Mouse (Mus musculus) midbrain, embryonic 14.5 days (tissue): Measurements from ENCODE around the gene Fmod. TPM values are rescaled to one million over a fixed set of nuclear protein-coding genes. Genes with fewer than 3 reads are reported as not detected.

Experiments
- ATAC-seq: fragments of 200-750 bp; cut with Nextera tagmentation; 2 replicates; pipeline ENCODE4 v1.8.0; 2017; ENCODE audit warnings: moderate number of reproducible peaks, moderate library complexity; ENCODE audit not compliant: low FRiP score, low TSS enrichment
- DNase-seq: peaks from one replicate; pipeline ENCODE4 v3.0.0-alpha.2; 2015
- H3K27ac ChIP-seq: fragments of 300-500 bp; sonication (generic); replicated peaks from 2 replicates; pipeline ENCODE4 v1.5.1; 2014; ENCODE audit warnings: mild to moderate bottlenecking, low read depth, low read length, moderate library complexity
- H3K27me3 ChIP-seq: fragments of 300-500 bp; sonication (generic); 2 replicates; pipeline ENCODE4 v1.6.1; 2014; ENCODE audit warnings: low read length, control low read depth, mixed read lengths; ENCODE audit not compliant: control insufficient read depth, insufficient read depth
- H3K36me3 ChIP-seq: fragments of 300-500 bp; sonication (generic); 2 replicates; pipeline ENCODE4 v1.6.1; 2014; ENCODE audit warnings: low read length, control low read depth; ENCODE audit not compliant: control insufficient read depth, insufficient read depth
- H3K4me1 ChIP-seq: fragments of 300-500 bp; sonication (generic); 2 replicates; pipeline ENCODE4 v1.6.1; 2014; ENCODE audit warnings: mild to moderate bottlenecking, antibody characterized with exemption, low read length, control low read depth; ENCODE audit not compliant: control insufficient read depth, insufficient read depth
- H3K4me2 ChIP-seq: fragments of 300-500 bp; sonication (generic); 2 replicates; pipeline ENCODE4 v1.6.1; 2014; ENCODE audit warnings: mild to moderate bottlenecking, low read length, moderate library complexity
- H3K4me3 ChIP-seq: fragments of 300-500 bp; sonication (generic); replicated peaks from 2 replicates; pipeline ENCODE4 v1.5.1; 2014; ENCODE audit warnings: low read depth, low read length
- H3K9ac ChIP-seq: fragments of 300-500 bp; sonication (generic); replicated peaks from 2 replicates; pipeline ENCODE4 v1.6.1; 2014; ENCODE audit warnings: mild to moderate bottlenecking, low read length, moderate library complexity
- H3K9me3 ChIP-seq: fragments of 300-500 bp; sonication (generic); 2 replicates; pipeline ENCODE4 v1.6.1; 2016; ENCODE audit warnings: low read length, control low read depth, mixed read lengths; ENCODE audit not compliant: control insufficient read depth
- WGBS: fragments of 180-500 bp; shearing (Covaris S2); extraction: QIAGEN DNeasy Blood & Tissue Kit; methylation state at CpG from one replicate; pipeline ENCODE4 v1.1.7; 2014; 5-methylcytosine and 5-hydroxymethylcytosine counted together
- polyA plus RNA-seq: library from polyadenylated mRNA; unstranded; fragments of >200 nt; fragmentation: Nextera tagmentation; extraction: Ambion mirVana; gene quantifications from 2 replicates; pipeline ENCODE4 v1.2.1, GENCODE M21; 2014

The Fmod gene
- polyA plus RNA-seq, 1 experiment from 2014 or later: 6.4 TPM

DNA sequence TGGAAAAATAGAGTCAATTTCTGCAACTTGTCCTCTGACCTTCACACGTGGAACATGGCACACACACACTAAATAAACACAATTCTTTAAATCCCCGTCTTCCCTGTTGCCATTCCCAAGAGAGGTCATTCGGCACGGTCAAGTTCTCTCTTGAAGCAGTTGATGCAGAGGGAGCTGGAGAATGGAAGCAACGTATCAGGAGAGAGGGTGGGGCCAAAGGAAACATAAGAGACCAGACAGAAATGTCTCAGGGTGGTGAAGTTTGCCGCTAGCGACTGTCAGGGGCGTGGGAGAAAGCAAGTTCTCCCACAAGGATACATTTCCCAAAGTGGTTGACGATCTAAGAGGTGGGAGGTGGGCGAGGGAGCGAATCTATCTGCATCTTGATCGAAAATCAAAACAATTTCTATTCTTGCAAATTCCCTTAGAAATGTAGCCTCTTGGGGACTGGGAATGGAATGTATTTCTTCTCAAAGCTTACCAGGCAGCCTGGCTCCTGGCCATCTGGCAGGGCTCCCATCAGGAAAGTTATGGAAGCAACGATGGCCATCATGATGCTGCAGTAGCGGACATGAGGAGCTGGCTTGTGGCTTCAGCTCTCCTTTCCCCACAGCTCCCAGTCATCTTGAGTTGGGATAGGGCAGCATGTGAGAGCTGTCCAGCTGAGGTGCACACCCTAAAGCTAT, 8.8 kb upstream of the Fmod start:
- ATAC-seq (no peak), DNase-seq (peak; percentile 25)
- Histone ChIP-seq H3K9ac (no peak overlapping the region), H3K9me3 (no peaks in the 10 kb centered on the region), H3K27me3 (no peaks in the 10 kb centered on the region), H3K27ac (no peak overlapping the region), H3K36me3 (no peaks in the 10 kb centered on the region), H3K4me1 (no peaks in the 10 kb centered on the region), H3K4me2 (no peak overlapping the region), H3K4me3 (no peak overlapping the region)
- 84% methylated on average over 14 of the region's 14 CpGs for WGBS

DNA sequence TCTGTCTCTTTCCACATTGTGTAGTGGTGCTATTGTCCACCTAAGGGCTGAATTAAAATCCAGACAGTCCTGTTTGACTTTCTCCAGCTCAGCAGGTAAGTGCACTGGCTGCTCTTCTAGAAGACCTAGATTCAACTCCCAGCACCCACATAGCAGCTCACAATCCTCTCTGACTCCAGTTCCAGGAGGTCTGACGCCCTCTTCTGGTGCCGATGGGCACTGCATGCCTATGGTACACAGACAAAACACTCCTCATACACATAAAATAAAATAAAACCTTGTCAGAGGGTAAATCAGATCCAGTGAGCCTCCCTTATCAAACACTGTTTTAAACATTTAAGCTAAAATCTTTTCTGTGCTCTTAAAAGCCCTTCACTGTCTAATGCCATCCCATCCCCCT, 562 bp upstream of the Fmod start:
- no peak for DNase-seq
- Histone ChIP-seq H3K36me3 (no peaks in the 10 kb centered on the region), H3K9me3 (no peaks in the 10 kb centered on the region), H3K27me3 (no peaks in the 10 kb centered on the region), H3K4me1 (no peaks in the 10 kb centered on the region), H3K4me2 (no peak overlapping the region), H3K27ac (no peak overlapping the region), H3K9ac (no peak overlapping the region), H3K4me3 (no peak overlapping the region)
- 59% methylated on average over 2 of the region's 2 CpGs for WGBS
- ATAC-seq: no peak

DNA sequence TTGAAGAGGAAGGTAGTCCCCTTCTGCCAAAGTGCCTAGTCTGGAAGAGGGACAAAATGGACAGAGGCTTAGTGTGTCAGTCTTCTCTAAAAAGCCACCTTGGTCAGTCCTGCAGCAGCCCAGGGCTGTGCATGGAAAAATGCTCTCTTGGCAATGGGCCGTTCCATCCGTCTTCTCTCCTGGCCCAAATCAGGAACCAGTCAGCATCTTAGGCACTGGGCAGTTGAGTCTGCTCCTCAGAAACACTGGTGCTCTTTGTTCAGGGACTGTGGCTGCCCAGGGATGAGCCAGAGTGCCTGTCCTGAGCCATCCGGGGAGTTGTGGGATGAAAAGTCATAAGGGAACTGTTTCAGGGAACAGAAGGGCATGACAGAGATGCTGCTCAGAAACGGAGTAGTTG, 1.3 kb downstream of the Fmod start:
- 93% methylated on average over 4 of the region's 4 CpGs for whole genome bisulfite sequencing

DNA sequence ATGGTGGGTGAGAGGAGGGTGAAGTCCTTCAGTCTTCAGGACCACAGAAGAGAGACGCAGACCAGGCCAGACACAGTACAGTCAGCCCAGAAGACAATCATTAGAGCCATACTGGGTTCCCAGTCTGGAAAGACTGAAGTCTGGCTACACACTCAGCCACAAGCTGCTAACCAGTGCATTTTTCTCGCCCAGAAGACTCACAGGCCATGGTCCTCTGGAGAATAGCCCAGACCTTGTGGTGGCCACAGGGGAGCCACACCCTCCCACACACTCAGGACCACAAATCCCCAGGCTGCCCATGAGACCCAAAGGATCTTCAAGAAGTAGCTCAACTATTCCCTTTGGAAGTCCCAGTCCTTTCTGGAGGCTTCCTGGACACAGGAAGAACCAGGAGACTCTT, 2.3 kb downstream of the Fmod start:
- ATAC-seq (no peak), DNase-seq (no peak)
- 91% methylated on average over 2 of the region's 2 CpGs for WGBS
- no peak overlapping the region for H3K9ac ChIP-seq
- H3K4me1 ChIP-seq: 0 out of 2 replicates have a peak, but pooled peaks cover 4% of the 10 kb centered on the region
- H3K4me3 ChIP-seq: no peak overlapping the region
- H3K4me2 ChIP-seq: no peak overlapping the region
- no peaks in the 10 kb centered on the region for H3K36me3 ChIP-seq
- H3K27ac ChIP-seq: no peak overlapping the region
- no peaks in the 10 kb centered on the region for H3K27me3 ChIP-seq
- no peaks in the 10 kb centered on the region for H3K9me3 ChIP-seq

More for the DNA sequence above, 1.3 kb downstream of the Fmod start:
- DNase-seq: no peak
- H3K9ac ChIP-seq: no peak overlapping the region
- 0 out of 2 replicates have a peak, but pooled peaks cover 4% of the 10 kb centered on the region for H3K4me1 ChIP-seq
- no peak overlapping the region for H3K27ac ChIP-seq
- H3K27me3 ChIP-seq: no peaks in the 10 kb centered on the region
- H3K36me3 ChIP-seq: no peaks in the 10 kb centered on the region
- H3K4me2 ChIP-seq: no peak overlapping the region
- H3K9me3 ChIP-seq: no peaks in the 10 kb centered on the region
- ATAC-seq: no peak
- H3K4me3 ChIP-seq: no peak overlapping the region

DNA sequence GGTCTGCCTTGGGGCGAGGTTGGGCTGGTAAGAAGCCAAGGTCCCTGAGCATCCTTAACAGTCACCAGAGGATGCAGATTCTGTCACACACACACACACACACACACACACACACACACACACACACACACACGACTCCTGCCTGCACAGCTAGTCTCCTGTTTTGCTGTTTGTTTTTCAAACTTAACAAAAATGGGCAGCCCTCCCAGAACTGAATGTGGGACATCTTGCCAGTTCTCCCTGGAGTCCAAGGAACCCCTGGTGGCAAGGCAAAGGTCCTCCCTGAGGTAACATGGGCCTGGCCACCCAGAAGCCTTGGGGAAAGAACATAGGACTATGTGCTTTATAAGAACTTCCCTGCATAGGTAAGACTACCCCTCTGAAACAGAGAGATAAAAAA, 4.8 kb downstream of the Fmod start:
- Histone ChIP-seq H3K4me1 (0 out of 2 replicates have a peak, but pooled peaks cover 7% of the 10 kb centered on the region), H3K4me3 (no peak overlapping the region), H3K9ac (no peak overlapping the region), H3K27ac (no peak overlapping the region), H3K9me3 (no peaks in the 10 kb centered on the region), H3K4me2 (no peak overlapping the region), H3K36me3 (no peaks in the 10 kb centered on the region), H3K27me3 (no peaks in the 10 kb centered on the region)
- DNase-seq: no peak
- 60% methylated on average over 2 of the region's 2 CpGs for WGBS
- ATAC-seq: no peak

DNA sequence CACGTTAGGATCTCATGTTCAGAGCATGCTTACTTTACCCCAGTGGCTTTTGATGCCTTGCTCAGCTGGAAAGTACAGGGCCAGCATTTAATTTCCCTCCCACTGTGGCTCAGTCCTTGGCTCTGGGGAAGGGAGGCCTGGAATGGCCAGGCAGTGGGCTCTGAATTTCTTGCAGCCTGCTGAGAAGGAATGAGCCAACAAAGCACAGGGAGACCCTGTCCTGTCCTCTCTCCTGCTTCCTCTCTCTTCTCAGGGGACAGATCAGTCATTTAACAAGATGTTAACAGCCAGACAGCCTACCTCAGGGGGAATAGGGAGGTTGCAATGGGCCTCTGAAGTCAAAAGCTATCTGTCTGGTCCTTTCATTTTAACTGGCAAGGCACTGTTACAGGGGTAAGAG, 5.3 kb downstream of the Fmod start:
- no peak overlapping the region for H3K27ac ChIP-seq

DNA sequence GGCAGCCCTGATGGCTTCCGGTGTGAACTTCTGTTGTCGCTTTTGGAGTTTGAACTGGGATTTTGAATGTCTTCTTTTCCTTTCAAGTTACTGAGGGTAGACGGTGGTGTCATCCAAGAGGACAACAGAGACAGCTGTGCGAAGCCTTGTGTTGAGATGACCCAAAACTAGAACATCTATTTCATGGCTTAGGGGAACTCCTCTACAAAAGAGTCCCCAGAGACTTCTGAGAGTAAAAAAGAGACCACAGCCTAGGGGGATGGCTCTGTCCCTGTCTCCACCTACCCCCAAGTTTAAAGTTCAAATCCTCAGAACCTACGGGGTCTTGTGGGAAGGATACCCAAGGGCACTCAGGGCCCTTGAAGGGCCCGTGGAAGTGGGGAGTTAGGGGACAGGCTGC, 7.8 kb downstream of the Fmod start:
- WGBS: 92% methylated on average over 6 of the region's 6 CpGs
- ATAC-seq (no peak), DNase-seq (no peak)
- no peaks in the 10 kb centered on the region for H3K36me3 ChIP-seq
- H3K9ac ChIP-seq: no peak overlapping the region
- no peak overlapping the region for H3K4me3 ChIP-seq
- no peak overlapping the region for H3K27ac ChIP-seq
- no peaks in the 10 kb centered on the region for H3K27me3 ChIP-seq
- H3K4me1 ChIP-seq: 0 out of 2 replicates have a peak, but pooled peaks cover 7% of the 10 kb centered on the region
- no peaks in the 10 kb centered on the region for H3K9me3 ChIP-seq
- no peak overlapping the region for H3K4me2 ChIP-seq

More for the DNA sequence above, 5.3 kb downstream of the Fmod start:
- ATAC-seq (no peak), DNase-seq (no peak)
- Histone ChIP-seq H3K27me3 (no peaks in the 10 kb centered on the region), H3K4me1 (0 out of 2 replicates have a peak, but pooled peaks cover 7% of the 10 kb centered on the region), H3K4me2 (no peak overlapping the region), H3K9me3 (no peaks in the 10 kb centered on the region), H3K4me3 (no peak overlapping the region), H3K36me3 (no peaks in the 10 kb centered on the region), H3K9ac (no peak overlapping the region)
- WGBS: 12% methylated on average over 1 of the region's 1 CpGs

DNA sequence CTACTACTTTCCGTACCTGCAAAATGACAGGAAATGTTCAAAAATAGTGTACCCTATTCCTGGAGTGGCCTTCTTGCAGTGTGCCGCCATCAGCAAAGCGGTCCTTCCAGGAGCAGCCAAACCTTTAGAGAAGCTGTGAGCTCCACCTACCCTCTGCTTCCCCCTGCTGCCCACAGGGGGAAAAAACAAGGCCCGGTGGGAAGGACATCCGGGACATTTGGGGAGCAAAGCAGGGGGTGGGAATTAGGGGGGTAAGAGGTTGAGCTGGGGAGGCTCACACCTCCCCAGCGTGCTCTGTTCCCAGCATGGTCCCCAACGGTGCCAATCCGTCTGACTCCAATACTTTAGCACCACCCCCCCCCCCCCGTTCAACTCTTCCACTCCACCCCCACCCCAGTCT, 8.9 kb downstream of the Fmod start:
- H3K36me3 ChIP-seq: no peaks in the 10 kb centered on the region
- no peak overlapping the region for H3K27ac ChIP-seq
- DNase-seq (peak; percentile 88), ATAC-seq (peak; percentile 67; the same call in 1 of the 2 replicates)
- WGBS: 4% methylated on average over 8 of the region's 9 CpGs
- H3K9ac ChIP-seq: peak overlapping the region; percentile 48
- no peaks in the 10 kb centered on the region for H3K27me3 ChIP-seq
- H3K9me3 ChIP-seq: no peaks in the 10 kb centered on the region
- 0 out of 2 replicates have a peak overlapping the region, but pooled peaks have one; percentile 12 for H3K4me3 ChIP-seq
- peak overlapping the region; percentile 53 for H3K4me2 ChIP-seq
- H3K4me1 ChIP-seq: 0 out of 2 replicates have a peak, but pooled peaks cover 7% of the 10 kb centered on the region

DNA sequence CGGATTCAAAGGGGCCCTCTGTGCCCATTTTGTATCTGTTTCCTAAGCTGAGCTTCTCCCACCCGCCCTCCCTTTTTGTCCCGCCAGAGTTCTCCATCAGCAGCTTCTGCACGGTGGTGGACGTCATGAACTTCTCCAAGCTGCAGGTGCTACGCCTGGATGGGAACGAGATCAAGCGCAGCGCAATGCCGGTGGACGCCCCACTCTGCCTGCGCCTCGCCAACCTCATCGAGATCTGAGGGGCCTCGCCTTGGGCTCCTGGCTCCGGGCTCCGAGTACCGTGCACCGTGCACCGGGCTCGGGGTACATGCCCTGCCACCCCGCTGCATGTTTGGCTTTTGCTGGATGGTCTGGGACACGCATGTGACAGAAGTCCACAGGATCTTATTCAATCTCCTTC, 9.3 kb downstream of the Fmod start:
- Histone ChIP-seq H3K9me3 (no peaks in the 10 kb centered on the region), H3K4me3 (0 out of 2 replicates have a peak overlapping the region, but pooled peaks have one; percentile 12), H3K4me1 (0 out of 2 replicates have a peak, but pooled peaks cover 7% of the 10 kb centered on the region), H3K36me3 (no peaks in the 10 kb centered on the region), H3K27ac (no peak overlapping the region), H3K4me2 (peak overlapping the region; percentile 53), H3K9ac (peak overlapping the region; percentile 48), H3K27me3 (no peaks in the 10 kb centered on the region)
- ATAC-seq (no peak), DNase-seq (no peak)
- 21% methylated on average over 23 of the region's 23 CpGs for WGBS
